Mouse (Mus musculus) midbrain, embryonic 11.5 days (tissue): Measurements from ENCODE around the gene Mta3. TPM values are rescaled to one million over a fixed set of nuclear protein-coding genes. Genes with fewer than 3 reads are reported as not detected.
"Not testable (repeated sequence)": the region's sequence is repeated elsewhere in the genome, so short reads cannot be mapped to it uniquely, and the experiment has no call there.

Experiments used
- ATAC-seq: fragments of 200-750 bp; cut with Nextera tagmentation; 2 replicates; pipeline ENCODE4 v1.8.0; 2017; ENCODE audit warnings: moderate TSS enrichment, moderate library complexity; ENCODE audit not compliant: low FRiP score
- DNase-seq: peaks from one replicate; pipeline ENCODE4 v3.0.0; 2015; ENCODE audit warnings: low spot score; ENCODE audit errors: missing footprints
- H3K27ac ChIP-seq: fragments of 300-500 bp; sonication (generic); 2 replicates; pipeline ENCODE4 v1.5.1; 2014; ENCODE audit warnings: low read depth, low read length
- H3K27me3 ChIP-seq: fragments of 300-500 bp; sonication (generic); 2 replicates; pipeline ENCODE4 v1.6.1; 2014; ENCODE audit warnings: mild to moderate bottlenecking, low read length, moderate library complexity, mixed read lengths; ENCODE audit not compliant: control insufficient read depth, insufficient read depth
- H3K36me3 ChIP-seq: fragments of 300-500 bp; sonication (generic); 2 replicates; pipeline ENCODE4 v1.6.1; 2014; ENCODE audit warnings: mild to moderate bottlenecking, low read length, moderate library complexity, mixed read lengths; ENCODE audit not compliant: control insufficient read depth, insufficient read depth
- H3K4me1 ChIP-seq: fragments of 300-500 bp; sonication (generic); 2 replicates; pipeline ENCODE4 v1.6.1; 2014; ENCODE audit warnings: low read length; ENCODE audit not compliant: control insufficient read depth, insufficient read depth
- H3K4me2 ChIP-seq: fragments of 300-500 bp; sonication (generic); 2 replicates; pipeline ENCODE4 v1.6.1; 2014; ENCODE audit warnings: mild to moderate bottlenecking, moderate library complexity
- H3K4me3 ChIP-seq: fragments of 300-500 bp; sonication (generic); 2 replicates; pipeline ENCODE4 v1.5.1; 2014; ENCODE audit warnings: low read depth, low read length
- H3K9ac ChIP-seq: fragments of 300-500 bp; sonication (generic); 2 replicates; pipeline ENCODE4 v1.6.1; 2014; ENCODE audit warnings: low read length
- H3K9me3 ChIP-seq: fragments of 300-500 bp; sonication (generic); 2 replicates; pipeline ENCODE4 v1.6.1; 2016; ENCODE audit warnings: low read length; ENCODE audit not compliant: control insufficient read depth
- WGBS: fragments of 180-500 bp; shearing (Covaris S2); extraction: QIAGEN DNeasy Blood & Tissue Kit; methylation state at CpG from one replicate; pipeline ENCODE4 v1.1.7; 2014; 5-methylcytosine and 5-hydroxymethylcytosine counted together
- polyA plus RNA-seq: library from polyadenylated mRNA; unstranded; fragments of >200 nt; fragmentation: Nextera tagmentation; extraction: Ambion mirVana; gene quantifications from 2 replicates; pipeline ENCODE4 v1.2.1, GENCODE M21; 2014

Mta3 gene
- polyA plus RNA-seq, 1 experiment from 2014 or later, result 28.8 TPM

- 0 out of 2 replicates have a peak, but pooled peaks cover 2% of the 10 kb centered on the region for H3K4me1 ChIP-seq
- no peaks in the 10 kb centered on the region for H3K27me3 ChIP-seq
- no peaks in the 10 kb centered on the region for H3K36me3 ChIP-seq
- H3K4me3 ChIP-seq, result peak overlapping the region; percentile 81
- no peaks in the 10 kb centered on the region for H3K9me3 ChIP-seq
- 4% methylated on average over 18 of the region's 19 CpGs for WGBS
- peak overlapping the region; percentile 88 for H3K4me2 ChIP-seq
- DNase-seq (peak; percentile 87), ATAC-seq (peak; percentile 77)
- H3K27ac ChIP-seq, result peak overlapping the region; percentile 71
- peak overlapping the region; percentile 95 for H3K9ac ChIP-seq
Measured at GRCm38 (mm10) chr17:83706594-83707126, 697 bp downstream of the Mta3 start.

- Histone ChIP-seq H3K4me1 (0 out of 2 replicates have a peak, but pooled peaks cover 2% of the 10 kb centered on the region), H3K4me2 (no peak overlapping the region), H3K27ac (no peak overlapping the region), H3K9me3 (no peaks in the 10 kb centered on the region), H3K27me3 (no peaks in the 10 kb centered on the region), H3K4me3 (no peak overlapping the region), H3K9ac (peak overlapping the region; percentile 12; the same call in 1 of the 2 replicates), H3K36me3 (no peaks in the 10 kb centered on the region)
- no peak for ATAC-seq
- DNase-seq, result no peak
- WGBS, result 77% methylated on average over 4 of the region's 4 CpGs
Measured at GRCm38 (mm10) chr17:83707372-83707771, 1.4 kb downstream of the Mta3 start.

- ATAC-seq (no peak), DNase-seq (no peak)
- no peaks in the 10 kb centered on the region for H3K27me3 ChIP-seq
- no peak overlapping the region for H3K4me3 ChIP-seq
- no peaks in the 10 kb centered on the region for H3K9me3 ChIP-seq
- no peak overlapping the region for H3K4me2 ChIP-seq
- H3K27ac ChIP-seq, result no peak overlapping the region
- H3K4me1 ChIP-seq, result 0 out of 2 replicates have a peak, but pooled peaks cover 2% of the 10 kb centered on the region
- no peak overlapping the region for H3K9ac ChIP-seq
- 91% methylated on average over 6 of the region's 6 CpGs for WGBS
- H3K36me3 ChIP-seq, result no peaks in the 10 kb centered on the region
Measured at GRCm38 (mm10) chr17:83707846-83708245, 1.9 kb downstream of the Mta3 start.

GRCm38 (mm10) chr17:83708256-83708655 lies 2.3 kb downstream of the Mta3 start:
- no peak overlapping the region for H3K4me3 ChIP-seq
- H3K4me2 ChIP-seq, result no peak overlapping the region
- no peaks in the 10 kb centered on the region for H3K36me3 ChIP-seq
- H3K9ac ChIP-seq, result no peak overlapping the region
- no peaks in the 10 kb centered on the region for H3K27me3 ChIP-seq
- 89% methylated on average over 10 of the region's 10 CpGs for WGBS
- H3K4me1 ChIP-seq, result 0 out of 2 replicates have a peak, but pooled peaks cover 2% of the 10 kb centered on the region
- no peaks in the 10 kb centered on the region for H3K9me3 ChIP-seq
- ATAC-seq (no peak), DNase-seq (no peak)
- no peak overlapping the region for H3K27ac ChIP-seq

- H3K27ac ChIP-seq, result no peak overlapping the region
- H3K36me3 ChIP-seq, result no peaks in the 10 kb centered on the region
- DNase-seq (no peak), ATAC-seq (no peak)
- no peak overlapping the region for H3K4me3 ChIP-seq
- no peaks in the 10 kb centered on the region for H3K9me3 ChIP-seq
- no peak overlapping the region for H3K9ac ChIP-seq
- no peak overlapping the region for H3K4me2 ChIP-seq
- 0 out of 2 replicates have a peak, but pooled peaks cover 2% of the 10 kb centered on the region for H3K4me1 ChIP-seq
- WGBS, result 93% methylated on average over 6 of the region's 6 CpGs
- no peaks in the 10 kb centered on the region for H3K27me3 ChIP-seq
Measured at GRCm38 (mm10) chr17:83708891-83709290, 2.9 kb downstream of the Mta3 start.

GRCm38 (mm10) chr17:83709517-83709916 lies 3.6 kb downstream of the Mta3 start:
- DNase-seq, H3K4me1 ChIP-seq, H3K9ac ChIP-seq, ATAC-seq, H3K4me3 ChIP-seq, H3K27ac ChIP-seq, H3K27me3 ChIP-seq, H3K9me3 ChIP-seq, H3K36me3 ChIP-seq, H3K4me2 ChIP-seq: not testable (repeated sequence)
- 81% methylated on average over 3 of the region's 3 CpGs for WGBS

- no peak overlapping the region for H3K27ac ChIP-seq
- H3K4me3 ChIP-seq, result no peak overlapping the region
- no peaks in the 10 kb centered on the region for H3K9me3 ChIP-seq
- no peaks in the 10 kb centered on the region for H3K36me3 ChIP-seq
- no peak for DNase-seq
- H3K4me2 ChIP-seq, result no peak overlapping the region
- H3K4me1 ChIP-seq, result 0 out of 2 replicates have a peak, but pooled peaks cover 2% of the 10 kb centered on the region
- WGBS, result 94% methylated on average over 8 of the region's 8 CpGs
- H3K9ac ChIP-seq, result no peak overlapping the region
- no peak for ATAC-seq
- H3K27me3 ChIP-seq, result no peaks in the 10 kb centered on the region
Measured at GRCm38 (mm10) chr17:83710639-83711038, 4.7 kb downstream of the Mta3 start.

GRCm38 (mm10) chr17:83712341-83712740 lies 6.4 kb downstream of the Mta3 start:
- DNase-seq (no peak), ATAC-seq (no peak)
- WGBS, result 93% methylated on average over 9 of the region's 9 CpGs
- no peaks in the 10 kb centered on the region for H3K27me3 ChIP-seq
- H3K4me3 ChIP-seq, result no peak overlapping the region
- peaks cover 3% of the 10 kb centered on the region; the same call in 1 of the 2 replicates for H3K36me3 ChIP-seq
- H3K4me1 ChIP-seq, result no peaks in the 10 kb centered on the region
- no peak overlapping the region for H3K4me2 ChIP-seq
- H3K27ac ChIP-seq, result no peak overlapping the region
- no peak overlapping the region for H3K9ac ChIP-seq
- H3K9me3 ChIP-seq, result 0 out of 2 replicates have a peak, but pooled peaks cover 3% of the 10 kb centered on the region

- WGBS, result 90% methylated on average over 12 of the region's 12 CpGs
- peaks cover 2% of the 10 kb centered on the region; the same call in 1 of the 2 replicates for H3K4me1 ChIP-seq
- H3K36me3 ChIP-seq, result peaks cover 3% of the 10 kb centered on the region; the same call in 1 of the 2 replicates
- no peak for ATAC-seq
- no peak overlapping the region for H3K9ac ChIP-seq
- 0 out of 2 replicates have a peak, but pooled peaks cover 3% of the 10 kb centered on the region for H3K9me3 ChIP-seq
- no peak overlapping the region for H3K27ac ChIP-seq
- no peaks in the 10 kb centered on the region for H3K27me3 ChIP-seq
- no peak for DNase-seq
- H3K4me3 ChIP-seq, result no peak overlapping the region
- H3K4me2 ChIP-seq, result no peak overlapping the region
Measured at GRCm38 (mm10) chr17:83720449-83720848, 14.5 kb downstream of the Mta3 start.
